Mouse (Mus musculus): ENCODE measurements around the gene Dscam.

Gene Dscam

DNA sequence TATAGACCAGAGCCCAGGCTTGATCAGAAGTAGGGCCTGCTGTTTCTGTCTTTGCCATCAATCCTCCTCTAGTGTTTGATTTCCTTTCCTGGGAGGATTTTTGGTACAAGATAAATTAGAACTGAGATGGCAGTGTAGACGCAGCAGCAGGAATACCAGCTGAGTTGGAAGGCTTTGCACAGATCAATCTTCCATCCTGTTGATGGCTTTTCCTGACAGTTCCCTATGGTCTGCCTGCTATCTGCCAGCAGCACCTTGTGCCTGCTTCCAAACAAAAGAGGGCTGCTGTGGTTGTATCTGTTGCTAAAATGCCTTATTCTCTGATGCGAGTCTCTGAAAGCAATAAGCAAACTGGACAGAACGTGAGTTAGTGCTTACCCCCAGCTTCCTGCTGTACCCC lies 402.6 kb downstream of the Dscam start:
- no peak for DNase-seq (ENCODE audit: low spot score in 2 of 2)

DNA sequence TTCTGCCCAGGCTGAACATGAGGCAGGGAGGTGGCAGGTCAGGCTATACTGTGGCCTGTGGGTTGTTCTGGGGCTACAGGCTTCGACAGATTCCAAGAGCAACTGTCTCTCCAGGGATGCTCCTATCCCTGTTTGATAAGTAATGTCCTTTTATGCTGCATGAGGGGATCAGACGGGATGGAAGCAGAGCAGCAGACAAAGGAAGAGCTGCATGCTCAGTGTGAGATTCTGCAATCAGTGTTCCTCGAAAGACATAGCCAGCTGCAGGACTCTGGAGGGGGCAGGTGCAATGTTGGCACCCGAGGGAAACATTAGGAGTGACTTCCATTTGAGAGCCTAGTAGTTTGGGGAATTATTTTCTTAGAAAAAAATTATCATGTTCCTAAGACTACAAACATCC lies 403.0 kb downstream of the Dscam start:
- DNase-seq (ENCODE audit: low spot score in 2 of 2): no peak

DNA sequence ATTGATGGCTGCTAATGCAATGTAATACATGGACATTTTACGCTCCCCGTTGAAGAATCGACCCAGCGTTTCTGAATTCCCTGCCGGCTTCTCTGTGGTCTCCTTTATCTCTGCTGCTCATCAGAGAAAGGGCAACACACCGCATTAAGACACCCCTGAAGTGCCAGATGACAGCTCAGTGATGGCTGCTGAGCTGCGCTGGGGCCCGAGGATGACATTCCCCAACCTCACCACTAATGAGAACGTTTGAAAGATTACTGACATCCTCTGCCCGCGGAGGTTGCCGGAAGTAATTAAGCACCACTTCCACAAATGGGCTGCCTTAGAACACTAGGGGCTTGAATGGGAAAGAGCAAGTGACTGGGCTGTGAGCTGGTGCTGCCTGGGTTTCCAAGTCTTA lies 409.3 kb downstream of the Dscam start:
- DNase-seq (ENCODE audit: low spot score in 2 of 2): no peak

DNA sequence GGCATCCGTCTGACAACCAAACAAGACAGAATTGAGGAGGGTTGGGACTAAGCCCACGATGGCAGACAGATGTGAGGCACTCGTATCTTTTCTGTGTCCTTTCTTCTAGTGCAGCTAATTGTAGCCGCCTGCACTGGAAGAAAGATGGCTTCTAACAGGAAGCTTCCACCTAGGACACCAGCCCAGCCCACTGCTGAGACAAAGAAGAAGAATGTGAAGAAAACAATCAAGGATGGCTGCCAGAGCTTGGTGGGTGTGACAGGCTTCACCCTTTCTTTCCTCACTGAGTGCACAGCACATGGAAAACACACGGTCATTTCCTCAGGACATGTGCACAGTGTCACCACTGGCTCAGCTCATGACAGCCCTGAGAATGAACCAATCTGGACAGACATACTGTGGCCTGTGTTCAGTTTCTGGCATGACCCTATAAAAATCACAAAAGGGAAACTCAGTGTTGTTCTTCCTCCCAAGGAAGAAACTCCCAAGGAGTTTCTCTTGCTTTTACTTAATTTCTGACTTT lies 411.4 kb downstream of the Dscam start:
- no peak for DNase-seq (ENCODE audit: low spot score in 2 of 2)

DNA sequence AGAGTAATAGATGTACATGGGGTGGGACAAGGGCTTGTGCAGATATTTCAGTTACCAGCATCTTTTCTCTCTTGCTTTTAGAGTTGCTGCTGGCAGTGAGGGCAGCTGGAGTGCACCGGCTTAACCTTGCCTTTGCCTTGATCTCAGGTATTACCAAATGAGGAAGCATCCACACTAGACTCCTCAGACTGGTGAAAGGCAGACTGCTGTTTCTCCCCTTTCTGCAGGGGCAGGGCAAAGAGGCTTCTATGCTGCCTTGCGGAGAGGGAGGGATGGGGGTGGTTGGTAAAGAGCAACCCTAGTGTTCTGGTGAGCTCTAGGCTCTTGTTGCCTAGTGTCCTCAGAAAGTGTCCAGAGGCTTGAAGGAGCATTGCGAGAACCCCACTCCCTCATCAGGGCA lies 412.2 kb downstream of the Dscam start:
- no peak for DNase-seq (ENCODE audit: low spot score in 2 of 2)

DNA sequence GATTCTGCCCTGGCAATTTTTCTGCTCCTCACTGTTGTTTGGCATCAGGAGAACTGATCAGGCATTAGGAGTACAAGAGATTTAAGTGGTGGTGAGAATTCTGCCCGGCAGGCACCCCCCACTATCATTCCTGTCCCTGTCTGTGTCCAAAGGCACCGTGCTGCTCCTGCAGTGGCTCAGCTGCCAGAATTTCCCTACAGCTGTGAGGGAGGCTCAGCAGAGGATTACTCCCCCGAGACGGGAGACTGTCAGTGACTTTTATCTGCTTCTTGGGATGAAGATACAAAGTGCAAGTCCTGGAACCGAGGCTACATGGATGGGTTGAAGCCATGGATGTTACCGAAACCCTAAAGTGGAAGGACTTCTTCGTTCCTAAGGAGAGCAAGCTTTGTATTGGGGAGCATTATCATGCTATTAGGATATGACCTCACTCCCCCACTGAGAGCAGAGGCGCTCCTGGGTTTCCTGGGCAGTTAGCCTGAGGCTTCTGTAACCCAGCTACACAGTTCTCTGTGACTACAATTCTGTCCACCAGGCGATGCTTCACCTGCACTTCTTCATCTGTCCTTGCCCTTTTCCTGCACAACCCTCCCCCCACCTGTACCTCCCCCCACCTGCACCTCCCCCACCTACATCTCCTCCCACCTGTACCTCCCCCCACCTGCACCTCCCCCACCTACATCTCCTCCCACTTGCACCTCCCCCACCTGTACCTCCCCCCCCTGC lies 412.8 kb downstream of the Dscam start:
- no peak for DNase-seq (ENCODE audit: low spot score in 2 of 2)

DNA sequence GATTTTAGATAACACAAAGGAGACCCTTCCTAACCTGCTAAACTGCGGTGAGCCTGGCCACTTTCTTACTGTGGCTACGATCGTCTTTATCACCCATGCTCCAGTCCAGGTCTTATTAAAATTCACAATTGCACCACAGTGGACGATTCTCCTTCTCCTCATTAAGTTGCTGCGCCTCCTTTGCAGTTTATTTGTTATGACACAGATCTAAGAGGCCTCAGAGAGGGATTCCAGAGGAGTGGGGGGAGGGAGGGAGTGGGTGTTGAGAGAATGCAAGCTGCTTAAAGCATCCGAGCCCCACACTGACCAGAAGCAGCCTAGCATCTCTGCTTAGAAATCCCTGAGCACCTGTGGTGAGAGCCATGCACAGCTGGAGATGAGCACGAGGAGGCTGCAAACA lies 413.6 kb downstream of the Dscam start:
- no peak for DNase-seq (ENCODE audit: low spot score in 2 of 2)

DNA sequence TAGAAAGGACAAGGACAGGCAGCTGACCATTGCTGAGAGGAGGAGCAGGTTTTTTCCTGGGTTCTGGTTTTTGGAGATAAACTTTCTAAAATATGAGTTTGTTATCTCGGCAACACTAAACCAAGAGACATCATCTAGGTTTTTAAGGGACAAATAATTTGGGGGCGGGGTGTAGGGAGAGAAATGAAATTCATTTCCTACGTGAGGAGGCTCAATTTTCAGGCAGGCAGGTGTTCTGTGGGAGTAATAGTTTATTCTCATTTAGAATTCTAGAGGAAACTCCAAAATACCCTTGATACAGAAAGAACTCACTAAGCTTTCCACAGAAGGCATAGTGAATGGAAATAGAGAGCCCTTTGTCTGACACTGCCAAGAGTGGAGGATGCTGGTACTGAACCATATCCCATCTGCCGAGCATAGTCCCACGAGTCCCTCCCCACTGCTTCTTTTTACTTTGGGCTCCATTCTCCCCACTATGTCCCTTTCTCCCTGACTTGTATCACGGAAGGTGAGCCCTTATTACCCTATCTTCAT lies 415.5 kb downstream of the Dscam start:
- no peak for DNase-seq (ENCODE audit: low spot score in 2 of 2)

DNA sequence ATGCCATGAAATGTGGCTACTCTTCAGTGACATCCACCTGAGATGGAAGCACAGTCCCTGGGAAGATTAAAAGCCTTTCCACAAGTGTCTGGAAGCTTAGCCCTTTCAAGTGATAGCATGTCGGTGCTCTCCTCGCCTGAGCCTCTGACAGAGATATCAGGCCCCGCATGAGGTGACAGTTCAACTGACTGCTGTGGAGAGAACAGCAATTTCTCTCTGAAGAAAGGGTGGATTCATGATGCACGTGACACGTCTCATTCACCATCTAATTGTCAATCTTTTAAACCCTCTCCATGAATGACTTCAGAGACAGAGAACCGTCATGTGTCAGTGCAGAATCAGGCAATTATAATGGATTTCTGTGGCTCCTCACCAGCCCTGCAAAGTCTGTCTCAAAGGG lies 416.2 kb downstream of the Dscam start:
- DNase-seq (ENCODE audit: low spot score in 2 of 2): no peak

DNA sequence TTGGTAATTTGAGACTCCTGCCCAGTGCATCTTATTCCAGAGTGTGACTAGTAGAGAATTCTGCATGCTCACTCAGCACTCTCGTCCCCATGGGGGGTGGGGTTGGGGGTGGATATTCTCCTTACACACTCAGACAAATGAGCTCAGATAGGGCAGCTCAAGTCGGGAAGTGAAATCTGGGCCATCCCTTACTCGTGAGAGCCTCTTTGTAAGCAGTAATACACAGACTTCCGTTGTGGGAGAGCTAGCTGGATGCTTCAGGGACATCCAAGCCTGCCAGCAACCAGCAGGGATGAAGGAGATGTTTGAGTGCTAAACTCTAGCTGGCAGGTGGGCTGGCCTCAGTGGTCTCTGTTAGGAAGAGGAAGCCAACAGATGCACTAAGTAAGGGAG lies 416.8 kb downstream of the Dscam start:
- DNase-seq (ENCODE audit: low spot score in 2 of 2): no peak

DNA sequence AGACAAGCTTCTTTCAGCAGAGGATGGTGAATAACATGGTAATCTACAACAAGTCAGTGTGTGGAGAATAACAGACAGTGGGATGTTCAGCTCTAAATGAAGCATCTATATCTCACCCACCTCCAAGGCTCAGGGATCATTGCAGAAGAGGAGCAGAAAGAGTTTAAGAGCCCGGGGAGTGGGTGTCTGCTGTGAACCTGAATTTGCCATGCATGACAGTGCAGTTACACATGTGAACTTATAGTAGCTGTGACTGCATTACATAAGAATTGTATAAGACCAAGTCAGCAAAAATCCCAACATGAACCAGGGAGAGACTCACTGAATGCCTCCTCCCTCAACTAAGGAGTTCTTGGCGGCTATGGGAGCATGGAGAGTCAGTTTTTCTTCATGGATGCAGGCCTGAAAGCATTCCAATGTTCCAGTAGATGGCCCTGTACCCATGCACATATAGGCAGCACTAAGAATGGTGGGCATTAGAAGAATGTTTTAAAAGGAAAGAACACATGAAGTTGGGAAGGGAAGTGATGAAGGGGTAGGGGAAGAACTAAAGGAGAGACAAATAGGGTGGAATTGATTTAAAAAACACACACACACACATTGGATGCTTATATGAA lies 417.3 kb downstream of the Dscam start:
- no peak for DNase-seq (ENCODE audit: low spot score in 2 of 2)

DNA sequence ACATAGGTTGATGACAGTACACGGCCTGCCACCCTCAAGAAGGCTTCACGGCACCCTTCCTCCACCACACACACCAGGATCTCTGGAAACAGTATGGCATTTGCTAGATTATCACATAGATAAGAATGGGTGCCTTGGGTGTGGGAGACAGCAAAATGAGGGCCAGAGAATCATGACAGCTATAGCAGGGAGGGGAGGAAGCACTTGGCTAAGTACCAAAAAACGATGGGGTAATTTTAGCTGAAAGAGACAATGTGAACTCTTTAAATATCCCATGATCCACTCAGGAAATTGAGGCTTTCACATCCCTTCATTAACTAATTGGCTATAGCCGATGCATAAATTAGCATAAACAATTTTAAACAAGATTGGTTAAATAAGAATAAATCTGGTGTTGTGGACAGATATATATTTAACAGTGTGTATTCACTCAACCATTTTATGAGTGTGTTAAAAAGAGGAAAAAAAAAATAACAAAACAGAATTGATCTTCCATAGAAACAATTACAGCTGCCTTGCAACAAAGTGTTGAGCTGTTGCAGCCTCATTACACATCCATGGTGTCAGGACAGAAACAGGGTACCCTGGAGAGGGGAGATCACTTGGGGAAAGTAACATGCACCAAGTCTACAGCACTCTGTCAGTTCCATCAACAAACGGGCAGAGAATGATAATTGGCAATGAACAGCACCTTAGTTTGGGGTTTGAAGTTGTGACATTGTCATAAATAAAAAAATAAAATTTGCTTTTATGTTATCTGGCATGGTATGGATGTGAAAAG lies 427.9 kb downstream of the Dscam start:
- no peak for DNase-seq (ENCODE audit: low spot score in 2 of 2)

DNA sequence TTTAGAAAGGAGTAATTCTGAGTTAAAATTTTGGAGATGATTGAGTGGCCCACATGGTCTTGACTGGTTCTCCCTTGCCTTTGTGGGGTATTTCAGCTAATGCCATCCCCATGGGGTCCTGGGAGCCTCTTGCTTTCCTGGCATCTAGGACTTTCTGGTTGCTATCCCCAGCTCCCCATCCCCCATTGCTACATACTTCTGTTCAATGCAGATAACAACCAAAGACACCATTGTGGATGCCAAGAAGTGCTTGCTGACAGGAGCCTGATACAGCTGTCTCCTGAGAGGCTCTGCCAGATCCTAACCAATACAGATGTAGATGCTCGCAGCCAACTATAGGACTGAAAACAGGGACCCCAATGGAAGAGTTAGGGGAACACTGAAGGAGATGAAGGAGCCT lies 429.2 kb downstream of the Dscam start:
- peak in 1 of 2 experiments; percentile 18 for DNase-seq (ENCODE audit: low spot score in 2 of 2)

DNA sequence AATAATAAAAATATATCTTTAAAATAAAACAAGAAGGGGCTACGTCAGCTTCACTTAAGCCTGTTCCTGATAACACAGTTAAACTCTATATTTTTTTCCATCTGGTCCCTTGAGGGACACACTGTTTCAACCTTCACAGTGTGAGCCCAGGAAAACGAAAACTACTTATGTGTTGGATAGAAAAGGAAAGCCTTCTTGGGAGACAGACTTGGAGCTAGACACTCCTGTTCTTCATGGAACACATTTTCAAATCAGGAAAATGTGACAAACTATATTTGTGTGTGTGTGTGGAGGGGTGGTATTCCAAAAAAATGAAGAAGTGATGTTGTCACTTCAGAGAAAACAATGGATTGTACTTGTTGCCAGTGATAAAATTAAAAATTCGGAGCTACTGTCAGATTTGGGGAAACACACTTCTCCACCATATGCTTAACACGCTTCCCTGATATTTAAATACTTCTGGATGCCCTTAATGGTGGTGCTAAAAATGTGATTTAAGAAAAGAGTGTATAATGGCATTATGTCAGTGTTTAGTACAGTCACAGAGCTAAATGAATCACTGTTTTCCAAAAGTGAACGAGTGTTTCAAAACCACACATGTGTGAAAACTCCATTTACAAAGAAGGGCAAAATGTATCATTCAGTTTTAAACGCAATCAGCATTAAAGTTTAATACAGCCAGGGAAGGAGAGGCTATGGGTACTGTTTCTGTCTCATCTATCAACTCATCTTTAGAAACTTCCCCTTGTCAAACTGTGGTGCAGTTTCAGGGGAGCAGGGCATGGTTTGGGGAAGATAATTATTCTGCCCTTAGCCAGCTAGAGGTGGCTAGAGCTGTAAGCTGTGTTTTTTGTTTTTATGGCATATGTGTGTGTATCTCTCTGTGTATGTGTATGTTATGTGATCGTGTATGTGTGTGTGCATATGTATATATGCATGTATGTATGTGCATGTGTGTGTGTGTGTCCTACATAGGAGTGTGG lies 430.2 kb downstream of the Dscam start:
- DNase-seq (ENCODE audit: low spot score in 2 of 2): no peak

DNA sequence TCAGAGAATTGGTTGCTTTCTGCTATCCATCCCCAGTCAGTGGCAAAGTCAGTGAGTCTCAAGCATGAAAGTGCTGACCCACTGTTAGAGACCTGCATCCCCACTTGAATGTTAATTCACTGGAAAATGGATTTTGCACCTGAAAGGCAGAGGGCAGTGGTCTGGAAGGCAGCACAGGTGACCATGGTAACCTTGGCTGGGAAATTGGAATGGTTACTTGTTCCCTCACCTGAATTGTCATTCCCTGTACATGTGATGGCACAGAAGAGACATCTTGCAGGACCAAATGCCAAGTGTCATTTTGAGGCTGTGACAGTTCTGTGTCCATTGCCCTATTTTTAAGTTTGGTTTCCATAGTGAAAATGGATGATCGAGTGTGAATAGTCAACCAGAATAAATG lies 434.1 kb downstream of the Dscam start:
- no peak for DNase-seq (ENCODE audit: low spot score in 2 of 2)

DNA sequence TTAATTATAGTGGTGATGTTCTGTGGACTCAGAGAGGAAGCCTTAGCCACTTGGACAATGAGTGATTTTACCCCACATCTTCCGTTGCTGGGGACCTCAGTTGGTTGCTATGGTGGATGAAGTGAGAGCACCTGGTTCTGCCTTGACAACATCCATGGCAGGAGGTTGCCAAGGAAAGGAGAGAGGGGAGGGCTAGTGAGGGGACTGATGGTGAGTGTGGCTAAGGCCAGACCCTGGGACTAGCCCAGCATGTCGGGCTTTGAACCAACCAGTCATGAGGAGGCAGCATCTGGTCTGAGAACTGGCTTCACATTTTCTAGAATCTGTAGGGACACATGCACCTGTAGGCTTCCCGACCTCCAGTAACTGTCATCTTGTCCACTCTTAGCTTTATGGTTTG lies 439.7 kb downstream of the Dscam start:
- no peak for DNase-seq (ENCODE audit: low spot score in 2 of 2)

DNA sequence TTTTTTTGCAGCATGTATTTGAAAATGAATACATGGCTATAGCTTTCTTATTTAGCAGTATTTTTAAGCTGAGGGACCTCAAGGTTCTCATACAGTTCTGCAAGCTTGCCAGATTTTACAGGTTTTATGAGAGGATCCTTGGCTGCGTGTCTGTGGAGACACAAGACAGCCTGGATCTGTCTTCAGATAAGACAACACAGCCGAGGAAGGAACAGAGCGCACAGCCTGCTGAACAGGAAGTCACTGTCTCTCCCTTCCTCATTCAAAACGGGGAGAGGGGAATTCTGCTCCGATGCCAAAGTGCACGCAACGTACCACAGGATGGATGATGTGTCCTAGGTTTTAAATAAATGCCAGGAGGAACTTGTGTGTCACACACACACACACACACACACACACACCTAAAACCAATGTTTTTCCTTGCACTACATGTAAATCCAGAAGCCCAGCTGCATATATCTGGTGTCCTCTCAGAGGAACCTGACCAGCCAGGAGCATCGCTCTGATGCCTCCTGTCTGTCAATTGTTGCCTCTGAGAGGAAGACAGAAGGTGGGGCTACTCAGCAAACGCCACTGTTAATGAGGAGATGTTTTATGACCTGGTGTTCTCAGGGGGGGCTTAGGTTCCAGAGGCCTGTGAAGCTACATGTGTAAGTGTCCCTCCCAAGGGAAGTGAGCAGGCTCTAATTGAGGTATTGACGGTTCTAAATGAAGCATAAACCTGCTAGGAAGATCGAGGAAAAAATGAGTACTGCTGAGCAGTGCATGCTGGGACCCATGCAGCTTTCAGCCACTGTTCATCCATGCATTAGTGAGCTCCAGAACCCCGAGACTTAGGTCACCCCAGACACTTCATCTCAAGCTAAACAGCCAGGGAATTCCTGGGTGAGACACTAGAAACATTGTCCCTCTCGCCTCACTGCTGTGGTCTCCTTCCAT lies 442.4 kb downstream of the Dscam start:
- no peak for DNase-seq (ENCODE audit: low spot score in 2 of 2)

DNA sequence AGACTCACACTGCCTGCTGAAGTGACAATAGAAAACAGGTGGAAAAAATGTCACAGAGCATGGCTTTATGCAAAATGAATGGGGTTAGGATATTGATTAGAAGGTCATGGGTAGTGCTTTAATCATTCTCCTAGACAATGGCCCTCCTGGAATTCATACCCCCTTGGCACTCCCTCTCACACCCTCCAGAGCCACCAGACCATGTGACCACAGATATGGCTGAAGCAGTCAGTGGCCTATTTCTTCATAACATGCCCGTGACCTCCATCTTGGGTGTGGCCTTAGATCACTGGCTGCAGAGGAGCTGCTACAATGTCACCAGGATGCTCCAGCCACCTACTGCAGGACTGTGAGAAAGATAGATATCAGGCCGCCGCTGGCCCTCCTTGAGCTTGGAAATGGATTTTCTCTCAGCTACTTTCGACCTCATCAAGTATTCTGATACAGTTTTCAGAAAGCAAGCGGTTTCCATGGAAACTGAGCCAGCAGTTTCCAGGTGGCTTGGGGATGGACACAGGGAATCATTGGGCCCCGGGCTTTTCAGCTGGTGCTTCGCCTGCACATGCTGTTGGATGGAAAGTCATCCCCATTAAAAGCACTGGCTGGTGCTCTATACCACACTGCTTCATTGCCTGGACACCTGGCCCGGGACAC lies 445.4 kb downstream of the Dscam start:
- no peak for DNase-seq (ENCODE audit: low spot score in 2 of 2)

DNA sequence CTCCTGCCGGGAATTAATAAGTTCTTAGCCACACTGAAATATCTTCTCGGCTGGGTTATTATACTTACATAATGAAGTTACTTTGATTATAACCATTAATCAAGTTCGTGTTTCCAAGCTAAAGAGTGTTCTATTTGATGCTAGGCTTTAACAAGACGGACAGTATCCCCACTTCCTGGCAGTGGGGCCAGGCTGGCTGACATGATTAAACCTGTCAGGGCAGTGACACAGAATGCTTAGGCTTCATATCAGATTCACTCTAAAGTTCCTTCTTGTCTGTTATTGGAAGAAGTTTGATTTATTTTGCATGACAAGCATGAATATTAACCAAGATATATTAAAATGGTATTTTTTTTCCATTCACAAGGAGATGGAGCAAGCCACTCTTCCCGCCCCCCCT lies 446.0 kb downstream of the Dscam start:
- no peak for DNase-seq (ENCODE audit: low spot score in 2 of 2)

DNA sequence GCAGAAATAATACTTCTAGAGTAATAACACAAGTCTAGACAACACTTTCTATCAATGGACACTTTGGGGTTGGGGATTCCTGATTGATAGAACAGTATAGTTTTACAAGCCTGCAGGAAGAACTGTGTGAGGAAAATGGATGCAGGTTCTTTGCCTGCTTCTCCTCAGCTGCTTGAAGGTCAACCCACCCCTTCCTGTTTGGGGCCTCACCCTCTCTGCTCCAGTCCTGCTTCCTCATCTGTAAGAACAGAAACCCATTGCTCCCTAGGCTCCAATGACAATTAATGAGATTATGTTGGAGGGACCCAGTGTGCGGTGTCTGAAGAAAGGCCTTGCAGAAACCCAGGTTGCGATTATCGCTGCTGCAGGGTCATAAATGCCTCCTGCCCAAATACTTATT lies 446.4 kb downstream of the Dscam start:
- no peak for DNase-seq (ENCODE audit: low spot score in 2 of 2)
